Mouse (Mus musculus) neural tube, embryonic 12.5 days (tissue): Measurements from ENCODE around the gene Chia1. TPM values are rescaled to one million over a fixed set of nuclear protein-coding genes. Genes with fewer than 3 reads are reported as not detected.
"Not testable (repeated sequence)": the region's sequence is repeated elsewhere in the genome, so short reads cannot be mapped to it uniquely, and the experiment has no call there.

Experiments
- ATAC-seq: fragments of 200-750 bp; cut with Nextera tagmentation; 2 replicates; pipeline ENCODE4 v1.8.0; 2017; ENCODE audit warnings: low read depth, mild to moderate bottlenecking, moderate TSS enrichment, moderate library complexity; ENCODE audit not compliant: low FRiP score
- H3K27ac ChIP-seq: fragments of 300-500 bp; sonication (generic); 2 replicates; pipeline ENCODE4 v1.5.1; 2016
- H3K27me3 ChIP-seq: fragments of 300-500 bp; sonication (generic); replicated peaks from 2 replicates; pipeline ENCODE4 v1.6.1; 2016; ENCODE audit warnings: mild to moderate bottlenecking
- H3K36me3 ChIP-seq: fragments of 300-500 bp; sonication (generic); 2 replicates; pipeline ENCODE4 v1.6.1; 2016; ENCODE audit warnings: mild to moderate bottlenecking
- H3K4me1 ChIP-seq: fragments of 300-500 bp; sonication (generic); 2 replicates; pipeline ENCODE4 v1.6.1; 2016
- H3K4me2 ChIP-seq: fragments of 300-500 bp; sonication (generic); replicated peaks from 2 replicates; pipeline ENCODE4 v1.6.1; 2016; ENCODE audit warnings: mild to moderate bottlenecking
- H3K4me3 ChIP-seq: fragments of 300-500 bp; sonication (generic); 2 replicates; pipeline ENCODE4 v1.5.1; 2016
- H3K9ac ChIP-seq: fragments of 300-500 bp; sonication (generic); 2 replicates; pipeline ENCODE4 v1.6.1; 2016; ENCODE audit warnings: mild to moderate bottlenecking
- H3K9me3 ChIP-seq: fragments of 300-500 bp; sonication (generic); 2 replicates; pipeline ENCODE4 v1.6.1; 2016; ENCODE audit warnings: mild to moderate bottlenecking
- WGBS: fragments of 180-500 bp; shearing (Covaris S2); methylation state at CpG from one replicate; pipeline ENCODE4 v1.1.7; 2016; 5-methylcytosine and 5-hydroxymethylcytosine counted together
- polyA plus RNA-seq: library from polyadenylated mRNA; unstranded; fragments of >200 nt; fragmentation: Nextera tagmentation; extraction: Ambion mirVana; gene quantifications from 2 replicates; pipeline ENCODE4 v1.2.1, GENCODE M21; 2016

Chia1 gene
- 0.38 TPM in 1 of 2 replicates, not detected in the other for polyA plus RNA-seq

DNA sequence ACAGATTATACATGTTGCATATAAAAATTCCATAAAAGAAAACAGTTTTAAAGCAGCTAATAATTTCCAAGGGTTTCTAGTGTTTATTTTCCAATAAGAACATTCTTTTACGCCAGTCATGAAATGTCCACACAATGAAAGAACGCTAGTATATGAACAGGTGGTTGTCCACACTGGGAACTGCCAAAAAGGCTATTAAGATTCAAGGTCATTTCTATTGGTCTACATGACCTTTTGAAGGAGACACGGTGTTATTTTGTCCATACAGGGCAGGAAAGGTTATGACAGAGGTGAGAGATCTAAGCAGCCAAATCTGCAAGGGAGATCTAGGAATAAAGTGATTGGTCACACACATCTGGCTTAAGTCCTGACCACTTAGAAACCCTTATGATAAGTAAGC, at the start of gene Chia1:
Gene Chia1, plus strand, starts transcription at position 301 of the 400 bp plus-strand sequence.
- WGBS, result 85% methylated on average over 3 of the region's 3 CpGs
- no peaks in the 10 kb centered on the region for H3K27me3 ChIP-seq
- no peak for ATAC-seq

DNA sequence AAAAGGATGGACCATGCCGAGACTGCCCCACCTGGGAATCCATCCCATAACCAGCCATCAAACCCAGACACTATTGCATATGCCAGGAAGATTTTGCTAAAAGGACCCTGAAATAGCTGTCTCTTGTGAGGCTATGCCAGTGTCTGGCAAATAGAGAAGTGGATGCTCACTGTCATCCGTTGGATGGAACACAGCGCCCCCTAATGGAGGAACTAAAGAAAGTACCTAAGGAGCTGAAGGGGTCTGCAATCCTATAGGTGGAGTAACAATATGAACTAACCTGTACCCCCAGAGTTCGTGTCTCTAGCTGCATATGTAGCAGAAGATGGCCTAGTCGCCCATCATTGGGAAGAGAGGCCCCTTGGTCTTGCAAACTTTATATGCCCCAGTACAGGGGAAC, 45.3 kb upstream of the Chia1 start:
- WGBS, result 35% methylated on average over 5 of the region's 5 CpGs
- not testable (repeated sequence) for H3K9me3 ChIP-seq, H3K4me3 ChIP-seq, H3K27ac ChIP-seq, ATAC-seq, H3K4me1 ChIP-seq, H3K4me2 ChIP-seq, H3K27me3 ChIP-seq, H3K9ac ChIP-seq, H3K36me3 ChIP-seq

More for the DNA sequence above, at the start of gene Chia1:
- no peaks in the 10 kb centered on the region for H3K9me3 ChIP-seq
- no peaks in the 10 kb centered on the region for H3K36me3 ChIP-seq
- no peaks in the 10 kb centered on the region for H3K4me1 ChIP-seq
- H3K27ac ChIP-seq, result no peak within 1 kb of the TSS
- no peak within 1 kb of the TSS for H3K4me3 ChIP-seq
- H3K9ac ChIP-seq, result no peak within 1 kb of the TSS
- H3K4me2 ChIP-seq, result no peak within 1 kb of the TSS

DNA sequence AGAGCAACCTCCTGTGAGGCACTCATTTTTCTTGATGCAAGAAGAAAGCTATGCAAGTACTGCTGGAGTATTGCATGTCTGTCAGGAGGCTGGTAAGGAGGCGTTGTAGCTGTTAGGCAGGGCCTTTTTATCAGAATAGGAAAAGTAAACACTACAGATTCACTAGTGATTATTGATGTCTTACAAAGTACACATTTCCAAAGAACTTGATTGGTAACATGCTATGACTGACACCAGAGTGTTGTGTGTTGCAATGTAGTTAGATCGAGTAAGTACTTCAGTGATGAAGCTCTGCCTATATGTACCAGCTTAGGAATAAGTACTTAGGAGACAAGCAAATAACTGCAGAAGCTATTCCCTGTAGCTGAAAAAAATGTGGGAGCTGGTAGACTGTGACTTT, 42.0 kb upstream of the Chia1 start:
- Histone ChIP-seq H3K4me2 (no peak overlapping the region), H3K9ac (no peak overlapping the region), H3K4me1 (no peaks in the 10 kb centered on the region), H3K4me3 (no peak overlapping the region), H3K27ac (no peak overlapping the region), H3K9me3 (no peaks in the 10 kb centered on the region), H3K27me3 (no peaks in the 10 kb centered on the region), H3K36me3 (no peaks in the 10 kb centered on the region)
- WGBS, result 83% methylated on average over 2 of the region's 2 CpGs
- no peak for ATAC-seq

DNA sequence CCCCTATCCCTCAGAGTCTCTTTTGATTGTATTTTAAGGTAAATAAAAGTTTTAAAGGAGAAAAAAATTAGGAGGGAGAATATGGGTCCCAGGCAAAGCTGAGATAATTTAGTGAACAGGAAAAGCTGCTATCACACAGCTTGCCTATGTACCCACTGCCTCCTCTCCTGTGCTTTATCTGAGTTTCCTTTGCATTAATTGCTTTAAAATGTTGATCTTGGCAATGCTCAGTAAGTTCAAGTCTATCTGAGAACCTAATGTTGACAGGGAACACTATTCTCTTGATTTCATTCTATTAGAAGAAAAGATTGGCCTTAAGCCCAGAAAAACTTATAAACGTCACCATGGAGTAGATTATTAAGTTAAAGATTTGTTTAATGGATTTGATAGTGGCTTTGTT, 38.2 kb upstream of the Chia1 start:
- WGBS, result 80% methylated on average over 1 of the region's 1 CpGs

DNA sequence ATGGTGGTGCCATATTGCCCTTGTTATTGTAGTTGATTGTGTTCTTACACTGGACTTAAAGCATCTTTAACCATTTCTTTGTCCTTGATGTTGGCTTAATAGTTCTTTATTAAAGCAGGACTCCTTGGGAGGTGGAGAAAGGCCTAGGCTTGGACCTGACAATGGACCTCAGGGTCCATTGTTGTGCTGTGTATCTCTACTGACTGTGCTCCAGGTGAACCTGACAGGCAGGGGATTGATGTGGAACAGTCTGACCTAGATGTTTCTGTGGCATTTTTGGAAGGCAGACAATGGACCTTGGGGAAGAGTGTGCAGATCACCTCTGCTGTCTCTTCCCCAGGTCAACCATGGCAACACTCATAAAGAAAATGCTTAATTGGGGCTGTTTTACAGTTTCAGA, 14.0 kb downstream of the Chia1 start:
- no peaks in the 10 kb centered on the region for H3K36me3 ChIP-seq
- no peak for ATAC-seq
- no peak overlapping the region for H3K4me2 ChIP-seq
- H3K4me3 ChIP-seq, result no peak overlapping the region
- H3K9ac ChIP-seq, result no peak overlapping the region
- peaks cover 30% of the 10 kb centered on the region for H3K9me3 ChIP-seq
- H3K27ac ChIP-seq, result no peak overlapping the region
- no peaks in the 10 kb centered on the region for H3K4me1 ChIP-seq
- no peaks in the 10 kb centered on the region for H3K27me3 ChIP-seq

More for the DNA sequence above, 38.2 kb upstream of the Chia1 start:
- no peak for ATAC-seq
- H3K4me2 ChIP-seq, result no peak overlapping the region
- no peaks in the 10 kb centered on the region for H3K27me3 ChIP-seq
- H3K4me1 ChIP-seq, result no peaks in the 10 kb centered on the region
- H3K9me3 ChIP-seq, result no peaks in the 10 kb centered on the region
- H3K4me3 ChIP-seq, result no peak overlapping the region
- H3K9ac ChIP-seq, result no peak overlapping the region
- no peaks in the 10 kb centered on the region for H3K36me3 ChIP-seq
- H3K27ac ChIP-seq, result no peak overlapping the region

DNA sequence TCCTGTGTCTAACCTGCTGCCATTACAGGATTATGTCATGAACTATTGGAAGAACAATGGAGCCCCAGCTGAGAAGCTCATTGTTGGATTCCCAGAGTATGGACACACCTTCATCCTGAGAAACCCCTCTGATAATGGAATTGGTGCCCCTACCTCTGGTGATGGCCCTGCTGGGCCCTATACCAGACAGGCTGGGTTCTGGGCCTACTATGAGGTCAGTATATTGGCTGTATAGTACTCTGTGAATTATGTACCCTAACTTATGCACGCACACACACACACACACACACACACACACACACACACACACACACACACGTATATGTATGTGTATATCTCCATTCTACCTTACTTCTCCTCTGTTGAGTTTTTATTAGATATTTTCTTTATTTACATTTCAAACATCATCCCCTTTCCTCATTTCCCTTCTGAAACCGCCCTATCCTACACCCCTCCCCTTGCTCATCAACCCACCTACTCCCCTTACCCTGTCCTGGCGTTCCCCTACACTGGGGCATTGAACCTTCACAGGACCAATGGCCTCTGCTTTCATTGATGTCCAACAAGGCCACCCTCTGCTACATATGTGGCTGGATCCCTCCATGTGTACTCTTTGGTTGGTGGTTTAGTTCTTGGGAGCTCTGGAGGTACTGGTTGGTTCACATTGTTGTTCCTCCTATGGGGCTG, 15.9 kb downstream of the Chia1 start:
- 81% methylated on average over 4 of the region's 4 CpGs for WGBS
- Histone ChIP-seq H3K4me3 (no peak overlapping the region), H3K9ac (no peak overlapping the region), H3K27ac (no peak overlapping the region), H3K4me1 (no peaks in the 10 kb centered on the region), H3K36me3 (no peaks in the 10 kb centered on the region), H3K27me3 (no peaks in the 10 kb centered on the region), H3K9me3 (peaks cover 28% of the 10 kb centered on the region), H3K4me2 (no peak overlapping the region)
- ATAC-seq, result peak; percentile 30; the same call in 1 of the 2 replicates

DNA sequence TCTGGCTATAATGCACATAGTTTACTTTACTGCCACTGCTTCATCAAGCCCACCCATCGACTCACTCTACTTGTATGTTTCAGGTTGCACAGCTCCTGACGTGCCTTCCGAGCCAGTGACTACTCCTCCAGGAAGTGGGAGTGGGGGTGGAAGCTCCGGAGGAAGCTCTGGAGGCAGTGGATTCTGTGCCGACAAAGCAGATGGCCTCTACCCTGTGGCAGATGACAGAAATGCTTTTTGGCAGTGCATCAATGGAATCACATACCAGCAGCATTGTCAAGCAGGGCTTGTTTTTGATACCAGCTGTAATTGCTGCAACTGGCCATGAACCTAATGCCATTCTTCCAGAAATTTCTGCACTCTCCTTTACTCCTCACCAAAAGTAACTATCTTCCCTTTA, 18.7 kb downstream of the Chia1 start:
- Histone ChIP-seq H3K27ac (no peak overlapping the region), H3K4me1 (no peaks in the 10 kb centered on the region), H3K9me3 (peaks cover 23% of the 10 kb centered on the region), H3K36me3 (no peaks in the 10 kb centered on the region), H3K9ac (no peak overlapping the region), H3K4me2 (no peak overlapping the region), H3K4me3 (no peak overlapping the region), H3K27me3 (no peaks in the 10 kb centered on the region)
- ATAC-seq, result no peak
- 81% methylated on average over 5 of the region's 5 CpGs for WGBS

DNA sequence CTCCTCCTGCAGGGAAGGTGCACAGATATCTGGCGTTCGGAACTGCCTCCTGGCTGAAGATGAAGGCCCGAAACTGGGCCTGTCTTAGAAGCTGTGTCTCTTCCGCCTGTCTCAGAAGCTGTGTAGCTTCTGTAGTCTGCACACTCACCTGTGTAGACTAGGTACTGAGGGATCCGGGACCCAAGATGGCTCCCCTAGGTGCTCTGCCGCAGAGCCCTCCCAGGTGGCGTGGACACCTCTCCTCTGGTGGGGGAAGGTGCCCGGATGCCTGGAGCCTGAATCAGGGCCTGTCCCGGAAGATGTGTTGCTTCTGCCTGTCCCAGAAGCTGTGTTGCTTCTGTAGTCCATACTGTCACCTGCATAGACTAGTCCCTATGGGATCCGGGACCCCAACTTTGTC, 31.1 kb downstream of the Chia1 start:
- no peaks in the 10 kb centered on the region for H3K4me1 ChIP-seq
- no peak for ATAC-seq
- H3K27me3 ChIP-seq, result no peaks in the 10 kb centered on the region
- no peak overlapping the region for H3K4me3 ChIP-seq
- no peak overlapping the region for H3K27ac ChIP-seq
- H3K9me3 ChIP-seq, result peaks cover 32% of the 10 kb centered on the region
- WGBS, result 90% methylated on average over 10 of the region's 10 CpGs
- H3K9ac ChIP-seq, result no peak overlapping the region
- H3K4me2 ChIP-seq, result no peak overlapping the region
- H3K36me3 ChIP-seq, result no peaks in the 10 kb centered on the region

DNA sequence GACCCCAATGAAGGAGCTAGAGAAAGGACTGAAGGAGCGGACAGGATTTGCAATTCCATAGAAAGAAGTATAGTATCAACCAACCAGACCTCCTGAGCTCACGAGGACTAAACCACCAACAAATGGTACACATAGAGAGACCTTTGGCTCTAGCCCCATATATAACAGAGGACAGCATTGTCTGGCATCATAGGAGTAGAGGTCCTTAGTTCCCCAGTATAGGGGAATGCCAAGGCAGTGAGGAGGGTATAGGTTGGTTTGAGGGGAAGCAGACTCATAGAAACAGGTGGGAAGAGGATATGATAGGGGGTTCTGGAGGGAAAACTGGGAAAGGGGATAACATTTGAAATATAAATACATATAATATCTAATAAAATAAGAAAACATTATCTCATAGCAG, 41.4 kb downstream of the Chia1 start:
- Histone ChIP-seq H3K27ac (no peak overlapping the region), H3K9me3 (peaks cover 9% of the 10 kb centered on the region; the same call in 1 of the 2 replicates), H3K4me3 (no peak overlapping the region), H3K36me3 (no peaks in the 10 kb centered on the region), H3K9ac (no peak overlapping the region), H3K4me2 (no peak overlapping the region), H3K4me1 (no peaks in the 10 kb centered on the region), H3K27me3 (no peaks in the 10 kb centered on the region)
- WGBS, result 84% methylated on average over 2 of the region's 2 CpGs
- no peak for ATAC-seq

DNA sequence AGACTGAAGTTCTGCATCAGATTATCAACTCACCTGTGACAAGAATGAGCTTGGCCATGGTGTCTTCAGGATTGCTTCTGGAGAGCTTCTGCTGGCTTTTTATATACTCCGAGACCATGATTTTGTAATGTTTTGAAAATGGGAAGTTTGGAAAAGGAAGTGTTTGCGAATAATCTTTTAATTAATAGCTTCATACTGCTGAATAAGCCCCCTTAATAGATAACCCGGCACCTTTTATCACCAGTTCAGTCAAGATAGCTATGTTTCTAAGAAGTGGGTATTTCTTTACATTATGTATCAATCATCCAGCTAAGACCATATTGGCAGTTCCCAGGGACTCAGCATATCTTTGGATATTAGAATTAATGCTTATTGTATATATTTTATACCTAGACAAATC, 54.4 kb downstream of the Chia1 start, which contains the start of gene Chil3:
Gene Chil3, minus strand, starts transcription at position 101 of the 400 bp plus-strand sequence.
- 74% methylated on average over 3 of the region's 3 CpGs for WGBS
- ATAC-seq, result no peak

DNA sequence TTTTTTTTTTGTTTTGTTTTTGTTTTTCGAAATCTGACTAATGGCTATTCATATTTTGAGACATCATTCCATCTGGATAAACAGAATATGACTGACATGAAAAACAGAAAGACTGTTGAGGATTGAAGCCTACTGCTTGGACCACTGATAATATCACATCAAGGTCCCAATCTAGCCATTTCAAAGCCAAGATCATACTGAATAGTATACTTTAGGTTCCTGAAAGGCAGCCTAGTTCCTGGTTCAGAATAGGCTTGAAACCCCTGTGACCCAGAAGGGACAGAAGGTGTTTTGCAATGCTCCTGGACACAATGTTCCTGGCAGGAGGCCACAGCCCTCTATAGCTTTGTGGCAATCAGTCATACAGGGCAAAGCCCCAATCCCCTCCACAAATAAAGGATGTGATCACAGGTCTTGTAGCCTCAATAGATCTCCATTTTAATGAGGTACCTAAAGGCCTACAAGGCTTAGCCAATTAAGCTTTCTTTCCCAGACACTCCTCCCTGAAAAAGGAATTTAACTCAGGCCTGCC, 57.6 kb downstream of the Chia1 start:
- no peak for ATAC-seq
- Histone ChIP-seq H3K4me3 (no peak overlapping the region), H3K27me3 (no peaks in the 10 kb centered on the region), H3K9me3 (0 out of 2 replicates have a peak, but pooled peaks cover 4% of the 10 kb centered on the region), H3K36me3 (no peaks in the 10 kb centered on the region), H3K4me1 (no peaks in the 10 kb centered on the region), H3K27ac (no peak overlapping the region), H3K9ac (no peak overlapping the region), H3K4me2 (no peak overlapping the region)
- 41% methylated on average over 1 of the region's 1 CpGs for WGBS

More for the DNA sequence above, 54.4 kb downstream of the Chia1 start, which contains the start of gene Chil3:
- H3K9me3 ChIP-seq, result peaks cover 7% of the 10 kb centered on the region; the same call in 1 of the 2 replicates
- H3K36me3 ChIP-seq, result no peaks in the 10 kb centered on the region
- H3K9ac ChIP-seq, result no peak within 1 kb of the TSS
- no peak within 1 kb of the TSS for H3K27ac ChIP-seq
- no peaks in the 10 kb centered on the region for H3K27me3 ChIP-seq
- no peak within 1 kb of the TSS for H3K4me2 ChIP-seq
- H3K4me1 ChIP-seq, result no peaks in the 10 kb centered on the region
- no peak within 1 kb of the TSS for H3K4me3 ChIP-seq

DNA sequence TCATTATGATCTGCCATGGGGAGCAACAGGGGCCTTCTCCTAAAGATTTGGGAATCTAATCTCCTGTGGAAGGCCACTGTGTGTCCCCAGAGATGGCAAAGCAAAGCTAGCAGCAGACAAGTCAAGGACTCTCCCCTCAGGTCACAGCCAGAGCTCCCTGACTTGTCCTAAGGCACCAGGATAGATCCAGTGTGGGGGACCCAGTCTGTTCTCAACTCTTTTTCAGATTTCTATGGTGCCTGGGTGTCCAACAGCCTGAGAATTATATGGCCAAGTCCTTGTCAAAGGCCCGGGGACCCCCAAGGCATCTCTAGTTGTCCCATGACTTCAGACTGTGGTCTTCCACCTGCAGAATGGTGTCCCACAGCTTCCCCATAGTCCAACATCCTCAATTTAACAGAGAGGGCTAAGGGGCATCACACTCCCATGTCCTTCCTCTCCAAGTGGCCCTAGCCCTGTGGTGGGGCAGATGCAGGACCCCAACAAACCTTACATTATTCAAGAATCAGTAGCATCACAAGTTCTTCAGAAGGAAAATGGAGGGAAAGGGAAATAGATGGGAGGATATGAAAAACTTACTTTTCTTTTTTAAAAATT, 58.2 kb downstream of the Chia1 start:
- ATAC-seq, result no peak
- no peak overlapping the region for H3K9ac ChIP-seq
- H3K36me3 ChIP-seq, result no peaks in the 10 kb centered on the region

More for the DNA sequence above, 58.2 kb downstream of the Chia1 start:
- Histone ChIP-seq H3K4me2 (no peak overlapping the region), H3K27me3 (no peaks in the 10 kb centered on the region), H3K4me1 (no peaks in the 10 kb centered on the region), H3K4me3 (no peak overlapping the region), H3K9me3 (0 out of 2 replicates have a peak, but pooled peaks cover 4% of the 10 kb centered on the region), H3K27ac (no peak overlapping the region)
- 90% methylated on average over 1 of the region's 1 CpGs for WGBS
